Mouse (Mus musculus): ENCODE results near the gene Iqcd. TPM values are rescaled to one million over a fixed set of nuclear protein-coding genes. Genes with fewer than 3 reads are reported as not detected.

The Iqcd gene
- polyA plus RNA-seq, 2 experiments, result 0.12 to 1.4 TPM

DNA sequence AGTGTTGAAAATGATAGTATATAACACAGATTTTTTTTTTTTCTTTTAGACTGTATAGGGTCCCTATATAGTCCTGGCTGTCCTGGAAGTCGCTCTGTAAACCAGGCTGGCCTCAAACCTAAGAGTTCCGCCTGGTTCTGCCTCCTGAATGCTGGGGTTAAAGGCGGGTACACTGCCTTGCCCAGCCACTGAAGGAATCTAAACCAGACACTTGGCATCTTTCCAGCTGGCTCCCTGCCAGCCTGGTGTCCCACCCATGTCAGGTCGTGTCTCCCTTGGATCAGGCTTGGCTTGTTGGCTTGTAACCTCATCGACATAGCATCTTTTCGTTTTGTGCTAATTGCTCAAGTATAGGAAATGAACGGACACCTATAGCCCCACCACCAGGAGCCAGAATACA, 39.8 kb downstream of the Iqcd start:
- 54% methylated on average over 7 of the region's 7 CpGs for WGBS
- DNase-seq (ENCODE audit: low spot score), result no peak
- Histone ChIP-seq H3K4me2 (replicated peaks; ENCODE audit: low read depth, low read length, severe bottlenecking) (no peak overlapping the region), H3K4me1 (ENCODE audit: control insufficient read depth, insufficient read depth, low read length) (no peaks in the 10 kb centered on the region), H3K9me3 (ENCODE audit: control insufficient read depth, low read length) (peaks cover 6% of the 10 kb centered on the region; the same call in 1 of the 2 replicates), H3K4me3 (replicated peaks; ENCODE audit: low read length) (no peak overlapping the region), H3K27ac (replicated peaks; ENCODE audit: low read depth, low read length) (no peak overlapping the region), H3K36me3 (ENCODE audit: control insufficient read depth, insufficient read depth, low read length) (peaks cover 41% of the 10 kb centered on the region), H3K9ac (ENCODE audit: low read depth, low read length, severe bottlenecking) (no peak overlapping the region), H3K27me3 (ENCODE audit: control insufficient read depth, insufficient read depth, low read length) (peaks cover 9% of the 10 kb centered on the region; the same call in 1 of the 2 replicates)
- no peak for ATAC-seq (ENCODE audit: low FRiP score, low read depth)
- TF ChIP-seq POLR2A (IDR thresholded peaks at IDR 0.05; ENCODE audit: borderline replicate concordance, extremely low read depth, insufficient read depth, insufficient read length), result no peak

DNA sequence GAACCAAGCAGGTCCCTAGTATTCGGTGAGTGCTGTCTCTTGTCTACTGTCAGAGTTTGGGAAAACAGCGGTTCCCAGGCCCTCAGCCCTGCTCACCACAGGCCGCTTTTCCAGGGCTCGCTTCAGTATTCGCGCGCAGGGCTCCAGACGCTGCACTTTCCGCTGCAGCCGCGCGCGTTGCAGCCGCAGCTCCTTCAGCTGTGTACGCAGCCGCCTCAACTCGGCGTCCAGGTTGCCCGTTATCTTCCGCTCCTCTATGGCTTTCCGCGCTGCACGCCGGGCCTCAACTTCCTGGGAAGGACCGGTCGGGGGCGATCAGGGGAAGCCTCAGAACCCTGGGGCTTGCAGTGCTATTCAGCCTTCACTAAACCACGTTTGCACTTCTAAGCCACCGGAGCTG, 42.3 kb downstream of the Iqcd start:
- Histone ChIP-seq H3K27me3 (ENCODE audit: control insufficient read depth, insufficient read depth, low read length) (peaks cover 9% of the 10 kb centered on the region; the same call in 1 of the 2 replicates), H3K9ac (ENCODE audit: low read depth, low read length, severe bottlenecking) (peak overlapping the region; percentile 41; the same call in 1 of the 2 replicates), H3K36me3 (ENCODE audit: control insufficient read depth, insufficient read depth, low read length) (peaks cover 17% of the 10 kb centered on the region), H3K4me1 (ENCODE audit: control insufficient read depth, insufficient read depth, low read length) (no peaks in the 10 kb centered on the region), H3K4me3 (replicated peaks; ENCODE audit: low read length) (0 out of 2 replicates have a peak overlapping the region, but pooled peaks have one; percentile 8), H3K9me3 (ENCODE audit: control insufficient read depth, low read length) (peaks cover 6% of the 10 kb centered on the region; the same call in 1 of the 2 replicates), H3K4me2 (replicated peaks; ENCODE audit: low read depth, low read length, severe bottlenecking) (peak overlapping the region; percentile 37), H3K27ac (replicated peaks; ENCODE audit: low read depth, low read length) (no peak overlapping the region)
- WGBS, result 7% methylated on average over 29 of the region's 29 CpGs
- TF ChIP-seq POLR2A (IDR thresholded peaks at IDR 0.05; ENCODE audit: borderline replicate concordance, extremely low read depth, insufficient read depth, insufficient read length), result no peak
- ATAC-seq (ENCODE audit: low FRiP score, low read depth) (no peak), DNase-seq (ENCODE audit: low spot score) (no peak)

DNA sequence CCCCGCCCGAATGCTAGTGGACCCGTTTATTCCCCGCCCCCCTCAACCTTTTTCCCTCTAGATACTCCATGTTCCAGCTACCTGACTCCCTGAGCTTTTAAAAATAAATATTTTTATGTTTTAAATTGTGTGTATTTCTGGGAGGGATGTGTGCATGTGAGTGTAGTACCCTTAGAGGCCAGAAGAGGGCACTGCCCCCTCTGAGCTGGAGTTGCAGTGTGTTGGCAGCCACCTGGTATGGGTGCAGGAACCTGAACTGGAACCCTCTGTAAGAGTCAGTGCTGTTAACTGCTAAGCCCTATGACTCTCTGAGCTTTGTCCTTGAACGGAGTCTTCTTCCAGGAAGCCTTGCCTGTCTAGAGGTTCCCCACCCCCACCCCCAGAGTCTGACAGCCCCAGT, 43.1 kb downstream of the Iqcd start:
- ATAC-seq (ENCODE audit: low FRiP score, low read depth) (no peak), DNase-seq (ENCODE audit: low spot score) (no peak)
- Histone ChIP-seq H3K27ac (replicated peaks; ENCODE audit: low read depth, low read length) (no peak overlapping the region), H3K9ac (ENCODE audit: low read depth, low read length, severe bottlenecking) (no peak overlapping the region), H3K9me3 (ENCODE audit: control insufficient read depth, low read length) (peaks cover 6% of the 10 kb centered on the region; the same call in 1 of the 2 replicates), H3K4me2 (replicated peaks; ENCODE audit: low read depth, low read length, severe bottlenecking) (no peak overlapping the region), H3K27me3 (ENCODE audit: control insufficient read depth, insufficient read depth, low read length) (peaks cover 9% of the 10 kb centered on the region; the same call in 1 of the 2 replicates), H3K4me1 (ENCODE audit: control insufficient read depth, insufficient read depth, low read length) (no peaks in the 10 kb centered on the region), H3K4me3 (replicated peaks; ENCODE audit: low read length) (no peak overlapping the region), H3K36me3 (ENCODE audit: control insufficient read depth, insufficient read depth, low read length) (peaks cover 14% of the 10 kb centered on the region)
- no peak for TF ChIP-seq POLR2A (IDR thresholded peaks at IDR 0.05; ENCODE audit: borderline replicate concordance, extremely low read depth, insufficient read depth, insufficient read length)
- 90% methylated on average over 5 of the region's 5 CpGs for WGBS

DNA sequence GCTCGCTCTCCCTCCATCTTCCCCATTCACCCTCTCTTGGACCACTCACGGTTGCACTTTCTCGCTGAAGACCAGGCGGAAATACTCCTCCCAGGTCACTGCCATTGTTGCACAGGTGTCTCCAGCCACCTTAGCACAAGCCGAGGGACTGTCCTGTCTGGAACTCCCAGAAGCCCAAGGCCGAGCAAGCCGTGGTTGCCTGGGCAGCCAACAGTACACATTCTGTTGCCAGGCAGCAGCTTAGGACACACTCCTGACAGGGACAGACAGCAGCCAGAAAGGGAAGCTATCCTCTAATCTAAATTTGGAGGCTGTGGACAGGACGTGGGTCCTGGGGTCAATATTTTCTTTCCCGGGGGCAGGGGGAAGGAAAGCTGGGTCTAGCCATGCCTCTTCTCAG, 45.3 kb downstream of the Iqcd start, which contains the start of gene Cfap73:
TSS of gene Cfap73 (minus strand) at position 105 of the 400 bp plus-strand sequence.
- H3K4me2 ChIP-seq (replicated peaks; ENCODE audit: low read depth, low read length, severe bottlenecking), result no peak within 1 kb of the TSS
- H3K4me3 ChIP-seq (replicated peaks; ENCODE audit: low read length), result no peak within 1 kb of the TSS
- no peak within 1 kb of the TSS for H3K9ac ChIP-seq (ENCODE audit: low read depth, low read length, severe bottlenecking)
- DNase-seq (ENCODE audit: low spot score) (no peak), ATAC-seq (ENCODE audit: low FRiP score, low read depth) (no peak)
- WGBS, result 54% methylated on average over 9 of the region's 9 CpGs
- H3K4me1 ChIP-seq (ENCODE audit: control insufficient read depth, insufficient read depth, low read length), result no peaks in the 10 kb centered on the region
- no peak for TF ChIP-seq POLR2A (IDR thresholded peaks at IDR 0.05; ENCODE audit: borderline replicate concordance, extremely low read depth, insufficient read depth, insufficient read length)
- H3K27ac ChIP-seq (replicated peaks; ENCODE audit: low read depth, low read length), result no peak within 1 kb of the TSS
- no peaks in the 10 kb centered on the region for H3K36me3 ChIP-seq (ENCODE audit: control insufficient read depth, insufficient read depth, low read length)
- peaks cover 9% of the 10 kb centered on the region; the same call in 1 of the 2 replicates for H3K27me3 ChIP-seq (ENCODE audit: control insufficient read depth, insufficient read depth, low read length)
- H3K9me3 ChIP-seq (ENCODE audit: control insufficient read depth, low read length), result peaks cover 6% of the 10 kb centered on the region; the same call in 1 of the 2 replicates

DNA sequence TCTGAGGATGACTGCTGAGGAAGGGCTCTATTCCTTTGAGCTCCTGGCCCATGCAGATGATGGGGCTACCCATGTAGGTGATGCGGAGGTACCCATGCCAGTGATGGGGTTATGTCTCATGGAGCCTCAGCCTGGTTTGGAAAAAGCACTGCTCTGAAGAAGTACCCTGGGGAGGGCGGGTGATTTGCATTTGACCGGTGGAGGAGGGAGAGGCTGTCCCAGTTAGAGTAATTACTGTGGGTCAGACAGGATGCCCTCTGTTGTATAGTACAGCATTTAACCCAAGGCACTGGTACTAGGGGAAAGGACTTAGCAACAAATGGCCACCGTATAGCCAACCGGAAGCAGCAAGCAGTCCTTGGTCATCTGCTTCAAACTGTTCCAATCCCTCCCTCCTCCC, 46.0 kb downstream of the Iqcd start:
- Histone ChIP-seq H3K27ac (replicated peaks; ENCODE audit: low read depth, low read length) (no peak overlapping the region), H3K9me3 (ENCODE audit: control insufficient read depth, low read length) (peaks cover 6% of the 10 kb centered on the region; the same call in 1 of the 2 replicates), H3K4me3 (replicated peaks; ENCODE audit: low read length) (no peak overlapping the region), H3K4me2 (replicated peaks; ENCODE audit: low read depth, low read length, severe bottlenecking) (no peak overlapping the region), H3K9ac (ENCODE audit: low read depth, low read length, severe bottlenecking) (no peak overlapping the region), H3K27me3 (ENCODE audit: control insufficient read depth, insufficient read depth, low read length) (peaks cover 8% of the 10 kb centered on the region; the same call in 1 of the 2 replicates), H3K36me3 (ENCODE audit: control insufficient read depth, insufficient read depth, low read length) (no peaks in the 10 kb centered on the region), H3K4me1 (ENCODE audit: control insufficient read depth, insufficient read depth, low read length) (no peaks in the 10 kb centered on the region)
- ATAC-seq (ENCODE audit: low FRiP score, low read depth), result no peak
- 36% methylated on average over 5 of the region's 5 CpGs for WGBS
- DNase-seq (ENCODE audit: low spot score), result no peak
- no peak for TF ChIP-seq POLR2A (IDR thresholded peaks at IDR 0.05; ENCODE audit: borderline replicate concordance, extremely low read depth, insufficient read depth, insufficient read length)

Measured in limb, embryonic 14.5 days (tissue).